Mouse (Mus musculus) CH12F3 (cell line): ENCODE results near the gene Snai1.

Source experiments
- in situ Hi-C: fragments of 300-500 bp; cut with MboI; formaldehyde crosslinking; loops from 2 replicates; pipeline ENCODE4 v1.14.3; 2020; ENCODE audit warnings: low sequenced_read_pairs

Snai1 gene

DNA sequence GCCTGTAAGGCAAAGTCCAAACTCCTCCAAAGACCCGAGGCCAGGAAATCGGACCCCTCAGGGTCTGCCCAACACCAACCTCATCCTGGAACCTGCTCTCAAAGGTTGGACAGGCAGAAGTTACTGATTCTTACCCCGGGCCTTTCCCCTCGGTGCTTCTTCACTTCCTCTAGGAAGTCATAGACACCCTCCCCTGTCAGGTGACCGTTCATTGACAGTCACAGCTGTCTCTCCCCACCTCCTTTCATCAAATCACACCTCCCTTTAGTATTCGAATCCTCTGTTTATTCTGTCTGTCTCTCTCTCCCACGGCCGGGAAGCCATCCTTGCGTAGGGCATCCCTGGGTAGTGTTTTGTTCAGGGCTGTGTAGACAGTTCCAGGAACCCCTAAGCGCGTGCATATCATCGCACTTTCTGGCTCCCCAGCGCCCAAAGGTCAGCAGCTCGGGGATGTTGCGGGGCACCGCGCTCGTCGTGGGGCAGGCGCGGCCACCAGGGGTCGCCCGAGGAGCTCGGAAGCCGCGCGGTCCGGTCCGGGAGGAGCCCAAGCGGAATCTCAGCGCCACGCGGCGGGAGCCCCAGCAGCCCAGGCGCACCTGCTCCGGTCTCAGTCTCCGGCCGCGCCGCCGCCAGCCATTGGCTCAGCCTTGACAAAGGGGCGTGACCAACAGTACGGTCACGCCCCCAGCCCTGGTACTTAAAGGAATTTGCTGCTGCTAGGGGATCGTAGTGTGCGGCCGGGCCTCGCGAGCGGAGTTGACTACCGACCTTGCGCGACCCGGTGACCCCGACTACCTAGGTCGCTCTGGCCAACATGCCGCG, at the start of gene Snai1:
Gene Snai1, plus strand, starts transcription at position 720 of the 822 bp plus-strand sequence.
- in situ Hi-C loops = loop anchor here (25.0 kb wide), 1 partner anchor 350 kb away; no protein-coding TSS in a partner anchor

DNA sequence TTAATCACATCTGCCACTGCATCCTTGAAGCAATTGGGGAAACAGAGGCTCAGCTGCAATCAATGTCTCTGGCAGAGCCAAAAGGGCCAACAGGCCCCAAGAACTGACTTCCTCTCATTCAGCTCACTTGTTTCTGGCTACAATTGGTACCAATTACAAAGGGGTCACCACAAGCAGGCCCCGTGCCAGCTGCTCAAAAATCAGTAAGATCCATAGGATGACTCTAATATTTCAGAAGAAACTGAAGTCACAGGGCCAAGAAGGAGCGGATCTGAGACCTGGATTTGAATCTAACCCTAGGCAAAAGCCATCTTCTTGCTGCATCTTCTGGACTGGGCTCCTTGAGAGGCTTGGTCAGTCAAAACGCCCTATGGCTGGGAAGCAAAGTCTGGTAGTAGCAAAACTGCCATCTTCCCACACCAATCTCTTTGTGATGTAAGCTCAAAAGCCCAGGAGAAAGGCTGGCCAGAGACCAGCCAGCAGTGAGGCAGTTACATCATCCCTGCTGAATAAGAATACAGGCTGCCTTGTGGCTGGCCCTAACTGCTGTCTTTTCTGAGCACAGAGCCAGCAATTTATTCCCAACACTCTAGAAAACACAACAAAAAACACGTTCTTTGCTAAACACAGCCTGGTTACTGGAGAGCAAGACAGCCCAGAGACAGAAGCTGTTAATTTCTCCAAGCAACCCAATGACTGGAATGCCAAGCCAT, 47.0 kb upstream of the Snai1 start:
- in situ Hi-C loops = no loop called here

DNA sequence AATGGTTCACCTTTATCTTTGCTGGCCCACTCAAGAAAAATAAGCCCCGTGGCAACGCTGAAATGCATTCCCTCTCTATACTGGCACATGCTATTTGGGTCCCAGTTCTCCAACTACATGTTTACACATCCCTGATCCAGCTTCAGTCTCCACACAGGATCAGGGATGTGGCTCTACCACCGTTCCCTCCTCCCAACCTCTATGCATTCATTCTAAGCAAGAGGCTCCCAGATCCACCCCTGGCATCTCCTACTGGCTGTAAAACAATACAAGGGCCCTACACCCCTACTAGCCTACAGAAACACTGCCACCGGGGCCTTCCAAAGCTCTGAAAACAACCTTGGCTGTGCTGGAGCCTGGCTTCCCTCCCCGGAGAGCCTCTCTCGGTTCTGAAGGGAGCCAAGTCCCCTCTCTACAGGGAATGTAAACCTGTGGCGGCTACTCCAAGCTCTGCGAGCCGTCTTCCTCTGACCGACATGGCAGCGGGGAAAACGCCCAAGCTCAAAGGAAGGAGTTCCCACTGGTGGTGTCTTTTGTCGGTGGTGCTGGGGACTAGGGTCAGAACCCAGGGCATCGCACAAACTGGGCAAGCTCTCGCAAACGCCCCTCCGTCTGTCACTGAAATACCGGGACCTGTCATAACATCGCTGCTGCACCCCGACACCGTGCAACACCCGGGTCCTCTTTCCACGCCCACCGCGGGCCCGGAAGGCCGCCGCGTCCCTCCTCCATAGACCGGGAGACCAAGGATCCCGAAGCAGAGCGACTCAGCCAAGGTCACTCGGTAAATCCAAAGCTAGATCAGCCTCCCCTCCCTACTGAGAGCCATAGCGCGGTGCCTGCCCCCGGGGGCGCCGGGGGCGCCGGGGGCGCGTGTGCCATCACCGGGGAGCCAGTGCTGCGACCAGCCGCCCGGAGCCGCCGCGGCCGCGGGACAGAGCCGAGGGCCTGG, 46.0 kb upstream of the Snai1 start, which contains the start of gene Rnf114:
Gene Rnf114, plus strand, starts transcription at position 889 of the 952 bp plus-strand sequence.
- in situ Hi-C loops = no loop called here

GRCm38 (mm10) chr2:167492713-167493636, 45.0 kb upstream of the Snai1 start, which contains the start of gene Spata2:
Gene Spata2, minus strand, starts transcription at chr2:167492887.
- in situ Hi-C loops = no loop called here

DNA sequence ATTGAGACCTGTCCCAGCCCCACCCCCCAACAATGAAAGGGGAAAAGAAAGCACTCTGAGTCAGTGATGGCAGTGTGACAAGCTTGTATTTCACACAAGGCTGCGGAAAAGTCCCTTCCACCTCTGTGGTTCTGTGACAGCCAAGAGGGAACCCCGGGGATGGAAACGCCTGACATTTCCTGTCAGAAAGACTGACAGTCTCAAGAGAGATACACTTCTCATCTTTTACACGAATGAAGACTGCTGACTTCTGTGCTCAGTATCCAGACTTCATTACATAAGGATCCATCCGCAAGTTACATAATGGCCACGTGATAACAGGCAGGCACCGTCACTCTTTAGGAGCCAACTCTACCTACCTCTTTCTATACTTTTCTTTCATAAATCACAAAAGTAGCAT, 41.6 kb upstream of the Snai1 start:
- in situ Hi-C loops = no loop called here

GRCm38 (mm10) chr2:167497272-167497671, 40.7 kb upstream of the Snai1 start:
- in situ Hi-C loops = no loop called here

- in situ Hi-C loops = no loop called here
Measured at GRCm38 (mm10) chr2:167502554-167503252, 35.3 kb upstream of the Snai1 start.

DNA sequence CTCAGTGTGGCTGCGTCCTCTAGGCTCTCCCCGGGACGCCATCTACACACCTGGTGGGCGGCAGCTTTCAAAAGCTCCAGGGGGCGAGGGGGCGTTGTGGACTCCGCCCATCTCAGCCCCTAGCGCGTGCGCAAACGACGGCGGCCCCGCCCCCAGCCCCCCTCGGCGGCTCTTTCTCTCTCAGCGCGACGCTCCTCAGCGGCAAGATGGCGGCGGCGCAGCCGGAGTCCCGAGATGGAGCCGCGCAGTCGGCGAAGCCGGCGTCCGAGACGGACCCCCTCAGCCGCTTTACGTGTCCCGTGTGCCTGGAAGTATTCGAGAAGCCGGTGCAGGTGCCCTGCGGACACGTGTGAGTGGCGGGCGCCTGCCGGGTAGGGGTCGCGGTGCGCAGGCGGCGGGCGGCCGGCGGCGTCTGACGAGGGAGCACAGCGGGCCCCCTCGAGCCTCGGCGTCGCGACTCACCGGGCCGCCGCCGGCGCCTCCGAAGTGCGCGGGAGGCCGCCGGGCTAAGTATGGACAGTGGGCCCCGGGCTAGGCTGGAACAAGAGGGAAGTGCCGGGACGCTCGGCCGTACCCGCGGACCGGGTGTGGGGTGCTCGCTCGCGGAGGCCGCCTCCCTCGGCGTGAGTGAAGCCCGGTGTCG, 34.6 kb upstream of the Snai1 start:
- in situ Hi-C loops = no loop called here

DNA sequence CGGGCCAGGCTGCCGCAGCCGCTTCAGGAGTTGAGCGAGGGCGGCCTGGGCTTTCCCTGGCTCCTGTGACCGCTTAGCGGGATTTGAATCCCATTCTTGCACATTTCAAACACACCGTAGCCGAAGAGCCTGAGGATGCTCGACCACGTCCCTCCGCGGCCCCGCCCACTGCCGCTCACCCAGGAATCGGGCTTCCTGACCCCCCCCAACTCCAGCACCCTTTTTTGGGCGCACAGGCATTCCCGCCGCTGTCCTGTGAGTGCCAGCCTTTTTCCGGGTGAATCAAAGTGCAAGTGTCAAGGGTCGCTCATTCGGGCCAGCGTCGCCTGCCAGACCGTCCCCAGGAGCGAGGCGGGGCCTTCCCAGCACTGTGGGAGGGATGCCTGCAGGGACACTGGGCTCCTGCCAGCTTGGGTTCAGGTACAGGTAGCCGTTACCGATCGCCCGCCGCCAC, 34.1 kb upstream of the Snai1 start:
- in situ Hi-C loops = no loop called here

DNA sequence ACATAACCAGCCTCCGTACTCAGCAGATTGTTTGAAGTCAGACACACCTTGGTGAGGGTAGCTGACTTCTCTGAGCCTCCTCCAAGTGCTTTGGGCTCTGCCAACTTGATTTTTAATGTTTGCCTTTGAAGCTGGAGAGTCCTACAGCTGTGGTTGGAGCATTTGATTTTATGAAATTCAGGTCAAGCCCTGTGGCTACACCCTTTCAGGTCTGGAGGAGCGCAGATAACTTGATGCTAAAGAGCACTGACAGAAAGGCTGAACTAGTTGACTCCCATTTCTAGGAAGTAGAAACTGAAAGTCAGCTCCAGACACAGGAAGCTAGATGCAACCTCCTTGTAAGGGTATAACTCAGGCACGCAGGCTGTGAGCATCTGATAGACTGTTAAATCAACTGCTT, 32.9 kb upstream of the Snai1 start:
- in situ Hi-C loops = no loop called here

GRCm38 (mm10) chr2:167506546-167507260, 31.3 kb upstream of the Snai1 start:
- in situ Hi-C loops = no loop called here

GRCm38 (mm10) chr2:167507719-167508385, 30.1 kb upstream of the Snai1 start:
- in situ Hi-C loops = no loop called here

DNA sequence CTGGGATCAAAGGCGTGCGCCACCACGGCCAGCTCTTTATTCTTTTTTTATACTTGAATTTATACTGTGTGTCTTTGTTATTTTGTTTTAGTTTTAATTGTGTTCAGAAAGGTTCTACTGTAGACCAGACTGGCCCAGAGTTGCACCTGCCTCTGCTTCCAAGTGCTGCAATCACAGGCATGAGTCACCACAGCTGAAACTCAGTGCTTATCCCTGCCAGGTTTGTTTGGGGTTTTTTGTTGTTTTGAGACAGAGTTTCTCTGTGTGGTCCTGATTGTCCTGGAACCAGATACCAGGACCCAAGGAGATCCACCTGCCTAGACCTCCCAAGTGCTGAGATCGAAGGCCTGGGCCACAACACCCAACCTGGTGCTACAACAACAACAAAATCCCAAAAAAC, 29.4 kb upstream of the Snai1 start:
- in situ Hi-C loops = no loop called here

- in situ Hi-C loops = no loop called here
Measured at GRCm38 (mm10) chr2:167510485-167510884, 27.5 kb upstream of the Snai1 start.

GRCm38 (mm10) chr2:167512365-167512764, 25.6 kb upstream of the Snai1 start:
- in situ Hi-C loops = no loop called here

GRCm38 (mm10) chr2:167512970-167513369, 25.0 kb upstream of the Snai1 start:
- in situ Hi-C loops = no loop called here

GRCm38 (mm10) chr2:167514641-167515040, 23.4 kb upstream of the Snai1 start:
- in situ Hi-C loops = no loop called here
